Mouse (Mus musculus): ENCODE results near the gene Smad9. TPM values are rescaled to one million over a fixed set of nuclear protein-coding genes. Genes with fewer than 3 reads are reported as not detected.

Smad9 gene
- total RNA-seq, 2 experiments from 2014 or later = 1.9 to 2.0 TPM

- no peak for DNase-seq (ENCODE audit: low spot score)
- intact Hi-C loops (cut with DNase I) = loop anchor here (10.0 kb wide), 1 partner anchor 939 kb away; the partner anchor contains the start of gene Ufm1
Measured at GRCm38 (mm10) chr3:54803713-54804112, 48.3 kb downstream of the Smad9 start.

DNA sequence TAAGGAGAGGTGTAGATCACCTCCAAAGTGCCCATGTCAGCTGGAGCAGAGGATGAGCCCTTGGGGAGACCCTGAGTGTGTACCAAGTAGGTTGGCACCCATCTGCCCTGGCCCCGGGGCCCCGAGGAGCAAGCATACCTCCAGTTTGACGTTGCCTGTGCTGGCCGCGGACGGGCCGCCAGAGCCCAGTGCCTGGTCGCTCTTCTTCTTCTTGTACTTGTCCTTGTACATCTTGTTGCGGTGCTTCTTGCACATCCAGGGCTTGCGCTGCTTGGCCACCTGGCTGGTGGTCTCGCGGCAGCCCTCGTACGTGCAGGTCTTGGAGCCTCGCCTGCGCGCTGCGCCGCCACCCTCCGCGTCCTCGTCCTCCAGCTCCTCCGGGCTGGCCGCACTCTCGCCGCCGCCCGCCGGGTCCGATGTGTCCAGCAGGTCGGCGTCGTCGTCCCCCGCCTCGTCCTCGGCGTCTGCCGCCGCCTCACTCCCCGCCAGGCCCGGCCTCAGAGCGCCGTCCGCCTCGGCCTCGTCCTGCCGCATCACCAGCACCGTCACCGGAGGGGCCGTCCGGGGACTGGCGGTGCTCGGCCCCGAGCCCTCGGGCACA, 51.8 kb downstream of the Smad9 start:
- intact Hi-C loops (cut with DNase I) = loop anchor here (5.0 to 10.0 kb wide), 3 partner anchors 70 to 942 kb away; partner anchors contain the start of genes Alg5, Exosc8, Spg20 and Ufm1
- no peak for DNase-seq (ENCODE audit: low spot score)

- DNase-seq (ENCODE audit: low spot score) = peak; percentile 89
- intact Hi-C loops (cut with DNase I) = loop anchor here (5.0 to 10.0 kb wide), 3 partner anchors 70 to 943 kb away; partner anchors contain the start of genes Alg5, Exosc8, Spg20 and Ufm1
Measured at GRCm38 (mm10) chr3:54807666-54808217, 52.4 kb downstream of the Smad9 start, which contains the start of gene Rfxap. Gene Rfxap (minus strand): TSS chr3:54807791.

DNA sequence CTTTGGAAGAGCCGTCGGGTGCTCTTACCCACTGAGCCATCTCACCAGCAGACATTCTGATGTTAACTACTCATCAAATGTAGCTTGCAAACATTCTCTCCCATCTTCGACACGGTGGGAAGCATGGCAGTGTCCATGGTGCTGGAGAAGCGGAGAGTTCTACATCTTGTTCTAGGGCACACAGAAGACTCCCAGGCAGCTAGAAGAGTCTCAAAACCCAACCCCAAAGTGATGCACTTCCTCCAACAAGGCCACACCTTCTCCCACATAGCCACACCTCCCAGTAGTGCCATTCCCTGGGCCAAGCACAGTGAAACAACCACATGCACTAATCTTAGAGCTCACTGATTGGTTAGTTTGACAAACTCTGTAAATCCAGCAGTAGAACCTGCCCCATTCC, 53.7 kb downstream of the Smad9 start:
- DNase-seq (ENCODE audit: low spot score) = no peak
- intact Hi-C loops (cut with DNase I) = loop anchor here (5.0 to 10.0 kb wide), 3 partner anchors 72 to 944 kb away; partner anchors contain the start of genes Alg5, Exosc8, Spg20 and Ufm1

DNA sequence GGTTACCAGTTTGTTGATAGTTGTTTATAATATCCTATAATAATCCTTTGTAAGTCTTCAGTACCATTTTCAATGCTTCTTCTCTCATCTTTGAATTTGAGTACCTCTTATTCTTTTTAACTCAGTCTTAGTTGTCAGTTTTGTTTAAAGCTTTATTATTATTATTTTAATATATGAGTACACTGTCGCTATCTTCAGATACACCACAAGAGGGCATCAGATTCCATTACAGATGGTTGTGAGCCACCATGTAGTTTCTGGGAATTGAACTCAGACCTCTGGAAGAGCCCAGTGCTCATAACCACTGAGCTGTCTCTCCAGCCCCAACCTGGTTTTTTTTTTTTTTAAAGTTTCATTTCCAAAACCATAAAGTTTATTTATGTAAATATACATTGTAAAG, 56.2 kb downstream of the Smad9 start:
- intact Hi-C loops (cut with DNase I) = loop anchor here (2.0 kb wide), 1 partner anchor 251 kb away; no protein-coding TSS in a partner anchor
- no peak for DNase-seq (ENCODE audit: low spot score)

DNA sequence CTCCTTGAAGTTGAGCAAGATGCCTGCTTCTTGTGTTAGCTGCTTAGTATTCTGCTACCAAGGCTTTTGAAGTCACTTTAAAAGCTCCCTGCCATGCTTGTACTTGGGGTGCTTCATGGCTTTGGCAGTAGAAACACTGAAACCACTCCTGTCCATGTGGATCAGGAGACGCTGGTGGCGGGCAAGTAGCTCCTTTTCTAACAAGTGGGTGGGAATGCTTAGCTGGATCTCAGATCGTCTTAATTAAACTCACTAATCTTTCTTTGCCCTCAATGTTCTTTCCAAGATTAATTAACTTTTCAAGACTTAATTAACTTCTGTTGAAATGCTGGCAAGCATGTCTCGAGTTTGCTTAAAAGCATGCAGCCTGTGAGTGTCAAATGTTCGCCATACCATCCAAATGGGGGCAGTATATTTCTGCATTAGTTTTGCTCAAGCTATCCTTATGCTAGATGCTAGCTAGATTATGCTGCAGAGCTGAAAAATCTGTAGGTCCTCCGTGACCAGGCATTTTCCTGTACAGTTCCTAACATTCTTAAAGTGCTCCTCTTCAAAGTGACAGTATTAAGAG, 58.1 kb downstream of the Smad9 start:
- no peak for DNase-seq (ENCODE audit: low spot score)
- intact Hi-C loops (cut with DNase I) = loop anchor here (2.0 kb wide), 1 partner anchor 249 kb away; no protein-coding TSS in a partner anchor

DNA sequence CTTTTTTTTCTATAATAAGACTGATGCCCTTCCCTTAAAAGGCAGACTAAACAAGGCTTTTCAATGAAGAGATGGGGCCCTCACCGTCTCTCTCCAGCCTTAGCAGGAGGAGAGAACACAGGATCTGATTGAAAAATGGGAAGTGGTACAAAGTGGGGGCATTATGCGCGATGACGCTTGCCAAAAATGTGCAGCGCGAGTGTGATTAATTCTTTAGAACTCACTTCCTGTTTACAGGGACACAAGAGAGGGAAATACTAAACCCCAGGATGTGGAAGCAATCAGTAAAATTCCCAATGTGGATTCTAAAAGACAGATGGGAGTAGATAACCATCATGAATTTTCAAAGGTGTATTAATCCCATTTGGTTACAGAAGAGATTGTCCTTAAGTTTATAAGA, 59.2 kb downstream of the Smad9 start:
- no peak for DNase-seq (ENCODE audit: low spot score)
- intact Hi-C loops (cut with DNase I) = no loop called here

DNA sequence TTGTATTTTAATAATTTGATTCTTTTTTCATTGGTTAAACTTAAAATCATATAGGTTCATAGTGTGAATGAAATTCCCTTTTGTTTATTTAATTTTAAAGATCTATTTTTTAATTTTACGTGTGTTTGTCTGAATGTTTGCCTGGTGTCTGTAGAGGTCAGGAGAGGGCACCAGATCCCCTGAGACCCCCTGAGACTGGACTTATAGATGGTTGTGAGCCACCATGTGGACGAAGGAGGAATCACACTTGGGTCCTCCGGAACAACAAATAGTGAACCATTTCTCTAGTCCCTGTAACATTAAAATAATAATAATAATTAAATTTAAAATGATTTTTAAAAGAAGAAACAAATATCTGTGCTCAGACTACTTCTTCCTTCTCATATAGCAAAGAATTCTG, 59.9 kb downstream of the Smad9 start:
- DNase-seq (ENCODE audit: low spot score) = no peak
- intact Hi-C loops (cut with DNase I) = no loop called here

- intact Hi-C loops (cut with DNase I) = no loop called here
- no peak for DNase-seq (ENCODE audit: low spot score)
Measured at GRCm38 (mm10) chr3:54822526-54822925, 67.1 kb downstream of the Smad9 start.

DNA sequence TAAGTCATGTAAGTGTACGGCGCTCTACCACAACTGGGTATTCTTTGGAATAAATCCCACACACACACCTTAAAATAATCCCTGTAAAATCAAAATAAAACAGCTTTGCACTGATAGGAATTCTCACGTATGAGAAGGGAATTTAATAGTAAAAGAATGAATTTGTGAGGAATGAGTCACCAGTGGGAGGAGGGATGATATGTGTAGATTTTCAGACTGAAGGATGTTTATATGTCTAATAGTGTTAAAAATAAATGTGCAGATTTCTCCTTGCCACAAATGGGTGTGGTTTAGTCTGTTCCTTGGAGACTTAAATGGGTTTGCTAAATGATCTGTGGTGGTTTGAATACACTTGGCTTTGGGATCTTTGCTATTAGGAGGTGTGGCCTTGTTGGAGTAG, 77.1 kb downstream of the Smad9 start:
- intact Hi-C loops (cut with DNase I) = no loop called here
- DNase-seq (ENCODE audit: low spot score) = no peak

GRCm38 (mm10) chr3:54835421-54835820, 80.0 kb downstream of the Smad9 start:
- intact Hi-C loops (cut with DNase I) = no loop called here
- no peak for DNase-seq (ENCODE audit: low spot score)

Other genes starting within 250 kb of the Smad9 start
- 10 to 100 TPM; 18.4 to 18.9 TPM for gene Supt20, start 62.8 kb upstream of the Smad9 start, total RNA-seq (2021)
- not detected for gene Gm21958, start 41.2 kb upstream of the Smad9 start, total RNA-seq (2021)
- gene Exosc8, start 20.2 kb upstream of the Smad9 start, total RNA-seq (2021) = 10 to 100 TPM; 18.1 to 18.8 TPM
- 10 to 100 TPM; 10.0 to 10.5 TPM for gene Alg5, start 20.0 kb upstream of the Smad9 start, total RNA-seq (2021)
- gene Rfxap, start 52.2 kb downstream of the Smad9 start, total RNA-seq (2021) = 10 to 100 TPM; 20.4 to 23.8 TPM
- gene Sertm1, start 160.3 kb downstream of the Smad9 start, total RNA-seq (2021) = under 1 TPM; 0.21 to 0.22 TPM

Data from heart, postnatal 25 days (tissue).